Mouse (Mus musculus) CD4-positive, CD25-positive, alpha-beta regulatory T cell, adult 4 months (primary cell): Measurements from ENCODE around the gene 1700028K03Rik. TPM values are rescaled to one million over a fixed set of nuclear protein-coding genes. Genes with fewer than 3 reads are reported as not detected.
A peak's percentile ranks its signal among the peaks of the same experiment; 100 is the strongest.

Source experiments
- ATAC-seq: one replicate; pipeline ENCODE4 v1.8.0; 2017
- polyA plus RNA-seq, 2 experiments: library from polyadenylated mRNA; unstranded; fragments of 100-300 nt; shearing (Covaris generic); gene quantifications; one replicate each; pipeline ENCODE4 v1.2.1; 2017

Gene 1700028K03Rik
- under 1 TPM; 0.14 to 0.47 TPM for polyA plus RNA-seq

GRCm38 (mm10) chr5:107534581-107534980 is at the start of gene 1700028K03Rik:
TSS of gene 1700028K03Rik (plus strand) at chr5:107534709.
- ATAC-seq: no peak

GRCm38 (mm10) chr5:107488996-107489395 is 45.5 kb upstream of the 1700028K03Rik start:
- ATAC-seq: no peak

- ATAC-seq: no peak
Observed at GRCm38 (mm10) chr5:107491036-107491435, 43.5 kb upstream of the 1700028K03Rik start.

GRCm38 (mm10) chr5:107492471-107492870 is 42.0 kb upstream of the 1700028K03Rik start:
- no peak for ATAC-seq

- no peak for ATAC-seq
Observed at GRCm38 (mm10) chr5:107494759-107495158, 39.8 kb upstream of the 1700028K03Rik start.

GRCm38 (mm10) chr5:107496047-107496446 is 38.5 kb upstream of the 1700028K03Rik start:
- no peak for ATAC-seq

- ATAC-seq: peak; percentile 96
Observed at GRCm38 (mm10) chr5:107497519-107498501, 36.7 kb upstream of the 1700028K03Rik start.

GRCm38 (mm10) chr5:107498806-107499310 is 35.7 kb upstream of the 1700028K03Rik start:
- no peak for ATAC-seq

- no peak for ATAC-seq
Observed at GRCm38 (mm10) chr5:107499891-107500535, 34.5 kb upstream of the 1700028K03Rik start.

- ATAC-seq: no peak
Observed at GRCm38 (mm10) chr5:107500741-107501140, 33.8 kb upstream of the 1700028K03Rik start.

- ATAC-seq: no peak
Observed at GRCm38 (mm10) chr5:107507321-107507720, 27.2 kb upstream of the 1700028K03Rik start, which contains the start of gene Gm42669. TSS of gene Gm42669 (plus strand) at chr5:107507621.

- ATAC-seq: no peak
Observed at GRCm38 (mm10) chr5:107510503-107510902, 24.0 kb upstream of the 1700028K03Rik start.

GRCm38 (mm10) chr5:107511326-107511725 is 23.2 kb upstream of the 1700028K03Rik start:
- ATAC-seq: no peak

- ATAC-seq: peak; percentile 99
Observed at GRCm38 (mm10) chr5:107513583-107513982, 20.9 kb upstream of the 1700028K03Rik start.

GRCm38 (mm10) chr5:107515453-107515852 is 19.1 kb upstream of the 1700028K03Rik start:
- ATAC-seq: no peak

GRCm38 (mm10) chr5:107516087-107516486 is 18.4 kb upstream of the 1700028K03Rik start:
- ATAC-seq: no peak

GRCm38 (mm10) chr5:107518602-107519001 is 15.9 kb upstream of the 1700028K03Rik start:
- no peak for ATAC-seq

- no peak for ATAC-seq
Observed at GRCm38 (mm10) chr5:107521386-107521785, 13.1 kb upstream of the 1700028K03Rik start.

GRCm38 (mm10) chr5:107521897-107522296 is 12.6 kb upstream of the 1700028K03Rik start:
- no peak for ATAC-seq

GRCm38 (mm10) chr5:107524281-107524680 is 10.2 kb upstream of the 1700028K03Rik start:
- peak; percentile 88 for ATAC-seq

- ATAC-seq: peak; percentile 81
Observed at GRCm38 (mm10) chr5:107528856-107529255, 5.7 kb upstream of the 1700028K03Rik start.

GRCm38 (mm10) chr5:107533590-107533989 is 919 bp upstream of the 1700028K03Rik start:
- no peak for ATAC-seq

GRCm38 (mm10) chr5:107541696-107542095 is 7.2 kb downstream of the 1700028K03Rik start:
- ATAC-seq: no peak
